Mouse (Mus musculus) ES-E14 (cell line): ENCODE results near the gene Lyrm9. TPM values are rescaled to one million over a fixed set of nuclear protein-coding genes. Genes with fewer than 3 reads are reported as not detected.

Source experiments
- DNase-seq: peaks from one replicate; pipeline ENCODE4 v3.0.0-alpha.2; 2013; ENCODE audit warnings: low read depth, low spot score
- H3K27ac ChIP-seq: 2 replicates; pipeline ENCODE4 v1.5.1; 2012; ENCODE audit warnings: low read depth, mild to moderate bottlenecking, low read length, moderate library complexity, mixed read lengths; ENCODE audit not compliant: poor library complexity, insufficient read depth, severe bottlenecking
- H3K36me3 ChIP-seq: 2 replicates; pipeline ENCODE4 v1.6.1; 2012; ENCODE audit warnings: mild to moderate bottlenecking, low read length, moderate library complexity, mixed read lengths; ENCODE audit not compliant: control insufficient read depth, poor library complexity, insufficient read depth, severe bottlenecking
- H3K4me1 ChIP-seq, 2 experiments: fragments of 150-350 bp in 1 of 2; sonication (generic) in 1 of 2; 2 replicates each; pipeline ENCODE4 v1.6.1; 2012; ENCODE audit warnings: low read length in 2 of 2, mild to moderate bottlenecking in 1 of 2, mixed read lengths in 1 of 2; ENCODE audit not compliant: control insufficient read depth in 2 of 2, insufficient read depth in 2 of 2, poor library complexity in 1 of 2
- H3K4me3 ChIP-seq, 2 experiments: fragments of 150-350 bp in 1 of 2; sonication (generic) in 1 of 2; 2 replicates each; pipeline ENCODE4 v1.5.1; 2012; ENCODE audit warnings: low read length in 2 of 2, low read depth in 1 of 2, mild to moderate bottlenecking in 1 of 2, mixed read lengths in 1 of 2; ENCODE audit not compliant: insufficient read depth in 1 of 2, poor library complexity in 1 of 2, severe bottlenecking in 1 of 2
- H3K9ac ChIP-seq: 2 replicates; pipeline ENCODE4 v1.6.1; 2012; ENCODE audit warnings: low read depth, mild to moderate bottlenecking, low read length, mixed read lengths; ENCODE audit not compliant: poor library complexity, insufficient read depth, severe bottlenecking
- H3K9me3 ChIP-seq: fragments of 150-350 bp; sonication (generic); 2 replicates; pipeline ENCODE4 v1.6.1; 2012; ENCODE audit warnings: low read depth, mild to moderate bottlenecking, low read length; ENCODE audit not compliant: control insufficient read depth, insufficient read depth
- CHD2 ChIP-seq: IDR thresholded peaks from 2 replicates; pipeline ENCODE4 v1.6.1; 2014; ENCODE audit warnings: mild to moderate bottlenecking, low read depth, low read length, inconsistent platforms
- HCFC1 ChIP-seq: IDR thresholded peaks from 2 replicates; pipeline ENCODE4 v1.6.1; 2012; ENCODE audit warnings: low read length, inconsistent platforms, borderline replicate concordance; ENCODE audit not compliant: insufficient read depth
- MAFK ChIP-seq: IDR thresholded peaks from 2 replicates; pipeline ENCODE4 v1.6.1; 2014; ENCODE audit warnings: mild to moderate bottlenecking, low read depth, low read length, inconsistent platforms; ENCODE audit not compliant: insufficient read depth
- ZC3H11A ChIP-seq: IDR thresholded peaks from 2 replicates; pipeline ENCODE4 v1.6.1; 2012; ENCODE audit warnings: low read depth, mild to moderate bottlenecking, inconsistent platforms, low read length, borderline replicate concordance
- ZNF384 ChIP-seq: IDR thresholded peaks from 2 replicates; pipeline ENCODE4 v1.6.1; 2012; ENCODE audit warnings: low read depth, low read length, inconsistent platforms
- in situ Hi-C, 2 experiments: fragments of 600-800 bp; cut with MboI; formaldehyde crosslinking; loops; one replicate each; pipeline ENCODE4 v1.15.1; 2025; ENCODE audit warnings: low sequenced_read_pairs in 2 of 2, inconsistent platforms in 1 of 2; ENCODE audit not compliant: unreplicated experiment in 2 of 2
- total RNA-seq: library from RNA; depleted of rRNA; stranded (reverse); fragments of 300-350 nt; gene quantifications from 2 replicates; pipeline ENCODE4 v1.2.3, GENCODE M21; 2012; rRNA removed

Gene Lyrm9
- 19.1 TPM in 2 replicates for total RNA-seq

DNA sequence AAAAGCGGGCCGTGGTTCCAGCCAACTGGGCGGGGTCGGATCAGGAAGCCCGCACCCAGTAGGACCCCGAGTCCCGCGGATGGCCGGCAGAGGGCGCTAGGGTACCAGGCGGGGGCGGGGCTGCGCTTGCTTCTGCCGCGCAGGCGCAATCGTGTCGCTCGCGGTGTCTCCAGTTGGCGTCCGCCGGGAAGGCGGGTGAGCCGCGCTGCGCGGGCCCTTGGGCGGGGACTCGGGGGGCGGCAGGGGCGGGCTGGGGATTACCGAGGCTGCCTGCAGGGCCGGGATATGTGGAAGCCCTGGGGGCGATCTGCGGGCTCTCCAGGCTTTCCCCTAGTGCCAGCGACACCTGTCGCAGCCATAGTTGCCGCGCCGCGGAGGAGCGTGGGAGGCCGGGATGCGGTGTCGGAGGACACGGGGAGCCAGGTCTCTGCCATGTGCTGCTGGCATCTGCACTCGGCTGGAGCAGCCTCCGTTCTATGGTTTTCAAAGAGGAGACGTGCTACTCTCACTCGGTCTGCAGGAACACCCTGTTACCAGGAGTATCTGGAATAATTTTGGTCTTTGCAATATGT, at the start of gene Lyrm9:
Gene Lyrm9, plus strand, starts transcription at position 143 of the 572 bp plus-strand sequence.
- Histone ChIP-seq H3K27ac (peak within 1 kb of the TSS; percentile 18; the same call in 1 of the 2 replicates), H3K9ac (peak within 1 kb of the TSS; percentile 88), H3K4me1 (peaks cover 3 to 5% of the 10 kb centered on the region in 2 experiments), H3K9me3 (no peaks in the 10 kb centered on the region), H3K36me3 (no peaks in the 10 kb centered on the region), H3K4me3 (peak within 1 kb of the TSS; percentile 82 to 90)
- DNase-seq = peak; percentile 89
- TF ChIP-seq MAFK (no peak), HCFC1 (no peak), CHD2 (no peak), ZNF384 (no peak), ZC3H11A (no peak)
- in situ Hi-C loops = loop anchor here (10.0 kb wide), 1 partner anchor 242 kb away; no protein-coding TSS in a partner anchor

GRCm38 (mm10) chr11:78777851-78778680, 48.3 kb upstream of the Lyrm9 start:
- no peak overlapping the region for H3K9ac ChIP-seq
- no peak overlapping the region for H3K27ac ChIP-seq
- no peak overlapping the region for H3K4me3 ChIP-seq
- H3K4me1 ChIP-seq = peaks cover 0 to 4% of the 10 kb centered on the region in 2 experiments; a peak in 2 of 4 replicates
- no peaks in the 10 kb centered on the region for H3K9me3 ChIP-seq
- no peaks in the 10 kb centered on the region for H3K36me3 ChIP-seq
- DNase-seq = no peak
- TF ChIP-seq CHD2 = no peak
- TF ChIP-seq ZNF384 = no peak
- TF ChIP-seq MAFK = no peak
- TF ChIP-seq ZC3H11A = no peak
- TF ChIP-seq HCFC1 = no peak
- in situ Hi-C loops = no loop called here

- no peak overlapping the region for H3K27ac ChIP-seq
- DNase-seq = no peak
- peaks cover 0 to 4% of the 10 kb centered on the region in 2 experiments; a peak in 2 of 4 replicates for H3K4me1 ChIP-seq
- no peak overlapping the region for H3K9ac ChIP-seq
- H3K9me3 ChIP-seq = no peaks in the 10 kb centered on the region
- TF ChIP-seq MAFK = no peak
- TF ChIP-seq CHD2 = no peak
- no peak for TF ChIP-seq ZC3H11A
- no peak overlapping the region for H3K4me3 ChIP-seq
- in situ Hi-C loops = no loop called here
- no peaks in the 10 kb centered on the region for H3K36me3 ChIP-seq
These were observed 46.4 kb upstream of the Lyrm9 start for GRCm38 (mm10) chr11:78780002-78780401.

DNA sequence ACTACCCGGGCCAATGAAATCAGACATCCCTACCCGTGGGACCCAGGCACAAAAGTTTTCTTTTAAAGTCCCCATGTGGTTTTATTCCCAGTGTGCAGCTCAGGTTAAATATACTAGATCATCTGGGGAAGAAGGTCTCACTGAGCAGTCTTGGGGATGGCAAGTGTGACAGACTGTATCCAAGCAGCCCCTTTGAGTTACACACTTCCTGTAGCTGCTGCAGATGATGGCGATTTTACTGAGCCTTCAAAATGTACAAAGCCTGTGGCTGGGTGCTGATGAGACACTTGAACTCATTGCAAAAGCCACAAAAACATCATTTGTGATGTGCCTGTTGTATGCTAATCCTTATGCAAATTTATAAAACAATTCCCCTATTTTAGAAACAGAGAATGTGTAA, 45.8 kb upstream of the Lyrm9 start:
- Histone ChIP-seq H3K9ac (no peak overlapping the region), H3K9me3 (no peaks in the 10 kb centered on the region), H3K27ac (no peak overlapping the region), H3K36me3 (no peaks in the 10 kb centered on the region), H3K4me1 (peaks cover 0 to 4% of the 10 kb centered on the region in 2 experiments; a peak in 2 of 4 replicates), H3K4me3 (no peak overlapping the region)
- DNase-seq = no peak
- in situ Hi-C loops = no loop called here
- TF ChIP-seq MAFK (no peak), ZNF384 (no peak)

- H3K36me3 ChIP-seq = no peaks in the 10 kb centered on the region
These were observed 44.1 kb upstream of the Lyrm9 start for GRCm38 (mm10) chr11:78782326-78782725.

More at GRCm38 (mm10) chr11:78782326-78782725, 44.1 kb upstream of the Lyrm9 start:
- Histone ChIP-seq H3K27ac (no peak overlapping the region), H3K4me1 (peaks cover 0 to 4% of the 10 kb centered on the region in 2 experiments; a peak in 2 of 4 replicates), H3K9me3 (no peaks in the 10 kb centered on the region), H3K4me3 (no peak overlapping the region), H3K9ac (no peak overlapping the region)
- in situ Hi-C loops = no loop called here
- TF ChIP-seq CHD2 = no peak
- TF ChIP-seq ZNF384 = no peak
- TF ChIP-seq ZC3H11A = no peak
- TF ChIP-seq MAFK = no peak
- no peak for TF ChIP-seq HCFC1
- no peak for DNase-seq
